Mouse (Mus musculus): Measurements from ENCODE around the gene E330021D16Rik.
"Not testable (repeated sequence)": the region's sequence is repeated elsewhere in the genome, so short reads cannot be mapped to it uniquely, and the experiment has no call there.

E330021D16Rik gene

DNA sequence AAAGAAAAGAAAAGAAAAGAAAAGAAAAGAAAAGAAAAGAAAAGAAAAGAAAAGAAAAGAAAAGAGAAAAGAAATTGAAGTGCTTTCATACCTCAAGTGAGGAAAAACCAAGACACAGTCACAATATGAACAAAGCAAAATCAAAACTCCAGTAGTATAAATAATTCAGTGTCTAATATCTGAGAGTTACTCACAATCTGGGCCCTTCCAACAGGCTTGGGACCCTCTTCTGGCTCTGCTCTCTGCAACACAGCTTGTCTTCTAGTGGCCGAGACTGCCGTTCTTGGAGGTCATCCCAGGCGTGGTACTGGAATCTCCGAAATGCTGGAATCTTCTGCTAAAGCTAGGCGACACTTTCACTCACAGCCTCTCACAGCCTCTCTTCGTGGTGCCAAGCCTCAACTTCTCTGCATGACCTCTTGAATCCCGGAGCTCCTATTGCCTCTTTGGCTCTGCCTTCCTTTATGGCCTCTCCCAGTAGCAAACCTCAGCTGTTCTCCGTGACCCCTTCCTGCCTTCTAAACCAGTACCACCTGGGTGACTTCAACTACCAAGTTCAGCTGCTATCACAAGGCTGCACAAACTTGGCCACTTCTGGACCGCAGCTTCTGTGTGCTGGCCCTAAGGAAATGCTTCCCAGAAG, at the start of gene E330021D16Rik:
Gene E330021D16Rik (minus strand): TSS at position 437 of the 643 bp plus-strand sequence.
- DNase-seq: no peak

DNA sequence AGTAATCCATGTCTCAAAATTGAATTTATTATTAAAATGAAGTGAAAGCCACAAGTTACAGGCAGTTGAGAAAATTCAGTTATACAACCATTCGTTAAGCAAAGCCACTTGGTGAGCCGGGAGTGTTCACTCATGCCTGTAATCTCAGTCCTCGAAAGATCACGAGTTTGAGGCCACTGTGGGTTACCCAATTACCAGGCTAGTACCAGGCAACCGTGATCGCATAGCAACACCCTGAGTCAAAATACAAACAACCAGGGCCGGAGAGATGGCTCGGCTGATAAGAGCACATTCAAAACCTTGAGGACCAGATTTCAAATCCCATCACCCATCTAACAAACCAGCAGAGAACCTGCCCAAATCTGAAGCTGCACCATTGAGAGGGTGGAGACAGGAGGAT, 49.7 kb upstream of the E330021D16Rik start:
- DNase-seq: peak; percentile 44

DNA sequence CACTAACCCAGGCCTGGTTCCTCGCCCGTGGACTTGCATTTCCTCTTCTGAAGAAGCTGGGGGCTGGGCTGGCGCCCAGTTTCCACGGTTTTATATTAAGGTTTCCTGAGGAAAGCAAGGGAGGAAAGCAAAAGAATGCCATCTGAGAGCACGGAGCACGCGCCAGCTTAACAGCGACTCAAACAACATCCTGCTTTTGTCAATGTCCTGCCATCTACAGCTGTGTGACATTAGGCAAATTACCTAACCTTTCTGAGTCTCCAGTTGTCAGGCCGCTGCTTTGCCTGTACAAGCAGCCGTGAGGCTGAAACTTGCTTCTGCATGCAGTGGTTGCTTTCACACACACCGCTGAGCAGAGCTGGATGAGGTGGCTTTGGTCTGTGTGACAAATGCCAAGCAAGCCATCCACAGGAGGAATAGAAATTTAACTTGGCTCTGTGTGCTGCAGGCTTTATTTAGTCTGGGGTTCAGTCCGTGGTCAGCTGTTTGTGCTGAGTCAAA, 48.8 kb upstream of the E330021D16Rik start:
- DNase-seq: peak; percentile 67

DNA sequence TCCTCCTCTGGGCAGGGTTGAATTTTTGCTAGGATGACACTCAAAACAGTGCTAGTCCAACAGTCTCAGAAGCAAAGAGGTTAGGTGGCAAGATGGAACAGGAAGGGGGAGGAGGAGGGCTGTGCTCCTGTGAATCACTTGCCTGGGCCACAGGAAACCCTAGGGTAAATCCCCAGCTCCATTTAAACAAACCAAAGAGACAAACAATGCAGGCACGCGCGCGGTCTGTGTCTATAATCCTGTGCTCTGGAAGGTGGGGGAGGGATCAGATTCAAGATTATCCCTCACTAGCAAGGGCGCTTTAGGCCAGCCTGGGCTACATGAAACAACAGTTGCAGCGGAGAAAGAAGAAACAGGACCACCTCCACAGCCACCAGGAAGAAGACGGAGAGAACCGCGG, 48.1 kb upstream of the E330021D16Rik start:
- peak; percentile 33 for DNase-seq

DNA sequence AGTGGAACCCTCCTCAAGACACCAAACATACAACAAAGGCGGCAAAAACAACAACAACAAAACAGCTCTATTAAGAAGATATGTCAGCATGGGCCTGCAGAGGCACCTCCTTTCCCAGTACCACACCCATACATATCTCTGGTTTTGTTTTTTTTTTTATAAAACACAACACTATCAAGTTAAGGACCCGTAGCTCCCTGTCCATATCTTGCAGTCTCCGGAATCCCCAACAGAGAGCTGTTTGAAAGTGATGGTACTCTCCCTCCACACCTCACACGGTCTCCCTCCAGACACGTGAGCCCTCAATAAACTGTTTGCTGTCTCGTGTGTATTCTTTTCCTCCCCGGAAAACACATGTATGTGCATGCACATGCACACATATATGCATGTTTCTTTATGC, 43.8 kb upstream of the E330021D16Rik start:
- DNase-seq: no peak

DNA sequence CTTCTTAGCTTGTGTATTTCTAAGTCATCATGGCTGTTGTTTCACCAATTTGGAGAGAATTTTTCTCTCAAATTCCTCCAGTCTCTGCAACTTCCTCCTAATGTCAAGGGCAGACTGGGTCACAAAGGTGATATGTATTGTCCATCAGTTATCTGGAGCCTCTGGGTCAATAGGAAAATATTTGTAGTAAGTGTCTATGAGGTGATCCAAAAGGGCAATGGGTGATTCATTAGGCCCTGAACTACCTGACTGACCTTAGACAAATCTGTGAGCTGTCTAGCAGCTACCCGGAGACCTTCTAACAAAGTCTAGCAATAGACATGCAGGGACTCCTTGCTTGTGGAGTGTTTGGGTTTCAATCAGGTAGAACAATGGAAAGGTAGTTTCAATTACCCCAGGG, 40.9 kb upstream of the E330021D16Rik start:
- no peak for DNase-seq

DNA sequence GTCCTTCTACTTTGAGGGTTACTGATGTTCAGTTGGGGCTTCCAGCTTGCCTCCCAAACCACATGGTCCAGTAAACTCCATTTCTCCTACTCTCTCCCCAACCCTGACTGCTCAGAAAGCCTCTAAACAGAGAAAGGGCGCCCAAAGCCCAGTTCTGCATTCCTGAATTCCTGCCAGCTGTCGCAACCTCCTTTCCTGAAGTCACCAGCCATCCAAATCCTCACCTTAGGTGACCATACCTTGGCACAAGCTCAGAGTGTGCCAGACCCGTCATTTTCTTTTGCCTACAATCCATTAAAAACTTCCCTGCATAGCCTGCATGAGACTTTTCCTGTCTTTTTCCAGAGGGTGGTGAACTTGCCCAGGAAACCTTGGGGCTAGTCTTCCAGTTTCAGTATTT, 40.3 kb upstream of the E330021D16Rik start:
- peak; percentile 40 for DNase-seq

DNA sequence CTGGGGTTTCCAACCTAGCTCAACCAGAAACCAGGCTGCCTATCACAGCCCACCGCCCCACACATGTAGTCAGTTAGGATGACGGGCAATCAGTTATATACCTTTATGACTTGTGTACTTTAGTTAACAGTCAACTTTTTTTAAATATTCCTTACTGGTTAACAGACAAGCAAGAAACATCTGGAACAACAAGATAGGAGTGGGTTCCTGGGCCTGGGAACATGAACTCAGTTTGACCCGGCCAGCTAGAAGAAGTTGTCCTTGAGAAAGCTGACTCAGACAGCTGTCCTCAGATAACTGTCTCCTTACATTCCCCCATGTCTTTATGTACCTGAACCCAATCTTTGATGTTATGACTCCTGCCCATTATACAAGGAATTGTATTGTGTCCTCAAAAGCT, 37.3 kb upstream of the E330021D16Rik start:
- no peak for DNase-seq

DNA sequence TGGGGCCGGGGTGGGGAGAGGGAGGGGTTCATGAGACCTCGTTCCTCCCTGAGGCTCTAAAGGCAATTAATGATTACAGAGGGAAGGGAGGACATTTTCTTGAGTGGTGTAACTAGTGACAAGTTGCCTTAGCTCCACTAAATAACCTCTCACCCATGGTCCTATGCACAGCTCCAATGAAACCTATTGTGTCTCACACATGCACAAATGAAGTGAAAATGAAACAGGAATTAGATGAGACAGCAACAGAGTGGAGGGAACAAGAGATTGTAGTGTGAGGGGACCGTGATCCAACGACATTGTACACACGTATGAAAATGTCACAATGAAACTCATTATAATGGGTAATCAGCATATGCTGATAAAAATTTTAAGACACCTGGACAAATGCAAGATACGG, 35.5 kb upstream of the E330021D16Rik start:
- no peak for DNase-seq

DNA sequence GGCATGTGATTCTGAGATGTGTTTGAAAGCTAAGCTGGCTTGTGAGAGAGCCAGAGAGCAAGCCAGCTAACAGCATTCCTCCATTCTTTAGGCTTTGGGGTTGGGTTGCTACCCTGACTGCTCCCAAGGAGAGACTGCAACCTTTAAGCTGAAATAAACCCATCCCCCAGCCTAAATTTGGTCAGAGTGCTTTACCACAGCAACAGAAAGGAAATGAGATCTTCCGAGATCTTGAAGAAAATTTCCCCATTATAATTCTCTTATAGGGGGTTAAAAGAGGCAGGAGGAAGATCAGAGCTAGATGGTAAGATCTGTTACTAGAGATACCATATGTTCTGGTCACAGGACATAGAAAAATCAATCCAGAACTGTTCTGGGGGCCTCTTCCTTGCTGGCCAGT, 34.6 kb upstream of the E330021D16Rik start:
- no peak for DNase-seq

DNA sequence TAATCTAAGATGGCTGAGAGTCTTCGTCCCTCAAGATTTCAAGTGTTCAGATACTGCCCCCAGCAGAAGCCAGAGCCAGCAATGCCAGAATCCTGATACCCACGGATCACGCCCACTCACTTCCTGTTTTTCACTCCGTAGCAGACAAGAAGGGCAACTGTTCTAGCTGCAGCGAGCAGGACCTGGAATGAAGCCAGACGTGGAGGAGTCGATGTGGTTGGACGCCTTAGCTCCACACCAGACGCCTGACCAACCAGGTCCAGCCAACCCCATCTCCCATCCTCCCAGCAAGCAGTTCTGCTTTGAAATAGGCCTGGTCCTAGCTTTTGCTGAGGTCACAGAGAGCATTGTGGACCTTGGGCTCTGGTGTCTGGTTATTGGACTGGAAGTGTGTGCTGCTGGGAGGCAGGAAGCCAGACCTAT, 33.9 kb upstream of the E330021D16Rik start:
- DNase-seq: peak; percentile 78

DNA sequence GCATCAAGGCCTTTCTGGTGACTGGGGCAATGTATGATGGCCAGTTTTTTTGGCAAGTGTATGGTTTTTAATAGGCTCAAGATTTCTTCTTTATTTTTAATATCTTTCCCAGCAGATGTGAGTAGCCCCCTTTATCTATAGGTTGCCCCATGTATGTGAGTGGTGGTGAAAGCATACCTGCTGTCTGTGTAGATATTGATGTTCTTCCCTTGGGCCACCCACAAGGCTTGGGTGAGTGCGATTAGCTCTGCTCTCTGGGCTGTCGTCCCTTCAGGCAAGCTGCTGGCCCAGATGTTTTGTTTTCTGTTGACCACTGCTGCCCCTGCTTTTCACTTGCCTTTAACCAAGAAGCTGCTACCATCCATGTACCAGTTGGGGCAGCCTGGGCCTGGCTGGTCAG, 23.8 kb upstream of the E330021D16Rik start:
- DNase-seq: not testable (repeated sequence)

DNA sequence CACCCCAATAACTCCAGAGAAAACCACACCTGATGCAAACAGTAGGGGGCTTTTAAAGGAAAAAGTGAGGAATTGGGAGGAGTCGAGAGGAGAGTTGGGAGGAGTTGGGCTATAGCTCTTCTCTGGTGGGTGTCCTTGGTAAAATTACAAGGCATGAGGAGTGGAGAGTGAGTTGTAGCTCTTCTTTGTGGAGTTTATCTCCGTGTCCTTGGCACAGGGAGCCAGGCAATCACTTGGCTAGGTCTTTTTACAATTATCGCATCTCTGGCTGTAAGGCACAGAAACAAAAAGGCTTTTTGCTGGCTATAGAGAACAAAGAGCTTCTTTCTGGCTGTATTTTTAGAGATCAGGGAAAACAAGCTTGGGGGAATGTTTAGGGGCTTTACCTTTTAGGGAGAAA, 20.8 kb upstream of the E330021D16Rik start:
- DNase-seq: not testable (repeated sequence)

DNA sequence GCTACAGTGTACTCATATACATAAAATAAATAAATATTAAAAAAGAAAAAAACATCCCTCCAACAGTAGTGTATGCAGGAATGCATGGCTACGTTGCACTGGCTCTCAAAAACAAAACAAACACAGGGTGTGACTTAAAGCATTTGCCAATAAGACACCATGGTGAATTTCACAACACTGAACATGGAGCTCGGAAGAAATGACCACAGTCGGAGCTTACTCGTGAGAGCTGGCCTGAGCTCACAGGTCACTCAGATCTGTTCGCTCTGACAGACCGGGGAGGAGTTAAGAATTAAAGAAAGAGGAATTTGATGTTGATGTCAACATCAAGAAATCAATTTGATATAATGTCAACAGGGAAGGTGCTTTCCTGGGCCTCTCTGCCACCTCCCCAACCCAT, 18.2 kb upstream of the E330021D16Rik start:
- no peak for DNase-seq

DNA sequence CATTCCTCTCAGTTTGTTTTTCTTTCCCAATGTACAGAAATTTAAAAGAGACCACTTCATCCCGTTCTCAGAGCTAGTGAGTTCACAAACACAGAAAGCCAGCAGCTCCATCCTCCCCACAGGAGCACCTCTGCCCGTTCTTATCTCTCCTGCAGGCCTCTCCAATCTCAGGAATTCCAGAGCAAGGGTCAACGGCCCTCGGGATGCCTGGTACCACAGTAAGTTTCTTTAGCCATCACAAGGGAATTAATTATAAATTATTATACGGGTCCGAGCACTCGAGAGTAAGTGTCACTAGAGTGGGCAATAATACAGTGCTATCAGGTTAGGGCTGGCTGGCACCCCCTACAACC, 16.5 kb upstream of the E330021D16Rik start:
- DNase-seq: no peak

DNA sequence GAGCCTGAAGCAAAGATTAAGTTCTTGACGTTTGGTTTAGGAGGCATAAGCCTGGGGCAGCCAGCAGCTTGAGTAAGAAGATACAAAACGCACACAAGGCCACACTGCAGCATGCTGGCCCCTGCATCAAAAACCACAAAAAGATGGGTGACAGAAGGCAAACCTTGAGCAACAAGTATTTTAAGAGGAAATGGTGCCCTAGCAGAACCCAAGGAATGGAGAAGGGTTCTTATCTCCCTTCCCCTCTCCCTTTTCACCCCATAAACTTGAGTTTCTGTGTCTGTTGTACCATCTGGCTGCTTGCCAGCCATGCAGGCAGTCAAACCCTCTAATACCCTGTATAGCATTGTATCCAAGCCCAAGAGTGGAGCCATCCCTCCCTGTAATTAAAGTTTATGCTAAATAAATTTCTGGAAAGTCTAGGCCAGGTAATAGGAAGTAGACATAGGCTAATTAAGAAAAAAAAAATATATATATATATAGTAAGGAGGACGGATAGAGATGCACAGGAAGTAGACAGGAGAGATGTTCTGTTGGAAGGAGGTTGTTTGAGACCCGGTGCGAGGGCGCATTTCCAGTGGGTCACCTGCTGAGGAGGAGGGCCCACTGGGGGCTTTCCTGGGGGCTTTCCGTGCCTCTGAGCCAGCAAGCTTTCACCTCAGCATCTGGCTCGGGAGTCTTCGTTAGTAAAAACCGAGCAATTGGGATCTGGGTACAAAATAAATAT, 16.0 kb upstream of the E330021D16Rik start:
- DNase-seq: no peak

DNA sequence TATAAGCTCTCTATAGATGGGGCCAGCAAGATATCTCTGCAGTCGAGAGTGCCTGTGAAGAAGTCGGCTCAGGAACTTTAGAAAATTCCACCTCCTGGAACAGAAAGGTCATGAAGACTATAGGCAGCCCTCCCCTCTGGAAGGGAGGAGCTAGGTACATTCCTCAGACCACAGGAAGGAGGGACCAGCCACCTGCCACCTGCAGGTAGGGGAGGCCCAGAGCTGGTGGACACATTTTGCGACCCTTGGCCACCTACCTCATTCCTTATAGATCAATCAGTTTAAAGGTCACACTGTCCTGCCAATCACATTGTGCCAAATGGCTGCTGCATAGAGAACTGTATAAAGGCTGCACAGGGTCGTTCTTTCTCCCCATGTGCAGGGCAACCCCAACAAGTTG, 14.1 kb upstream of the E330021D16Rik start:
- DNase-seq: no peak

DNA sequence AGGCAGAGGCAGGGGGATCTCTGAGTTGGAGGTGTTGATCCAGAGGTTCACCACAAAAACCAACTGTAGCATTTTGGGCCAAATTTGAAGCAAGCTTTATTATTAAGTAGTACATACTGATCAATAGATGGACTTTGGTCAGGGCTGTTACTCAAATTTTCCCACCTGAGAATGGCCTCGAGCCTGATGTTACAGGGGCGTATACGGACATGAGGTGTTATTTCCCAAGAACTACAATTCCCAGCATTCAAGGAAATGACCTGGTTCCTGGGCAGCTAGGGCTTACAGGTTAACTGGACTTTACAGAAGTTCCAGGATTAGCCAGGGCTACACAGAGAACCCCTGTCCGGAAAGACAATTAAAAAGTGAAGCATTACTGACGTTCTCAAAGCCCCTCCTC, 13.0 kb upstream of the E330021D16Rik start:
- DNase-seq: no peak

DNA sequence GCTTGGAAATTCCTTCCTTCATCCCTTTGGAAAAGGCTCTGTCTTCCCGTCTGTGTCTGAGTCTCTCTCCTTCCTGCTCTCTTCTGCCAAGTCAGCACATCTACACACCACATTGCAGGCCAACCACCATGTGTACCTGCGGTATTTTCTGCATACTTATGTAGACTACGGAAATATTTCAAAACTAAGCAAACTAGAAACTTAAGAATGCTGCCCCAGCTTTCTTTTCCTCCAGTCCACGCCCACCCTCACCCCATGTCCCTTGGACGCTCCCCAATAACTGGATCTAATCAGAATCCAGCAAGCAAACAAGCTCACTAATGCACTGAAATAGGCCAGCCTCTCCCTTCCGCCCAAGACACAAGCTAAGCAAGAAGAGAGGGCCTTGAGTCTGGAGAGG, 11.9 kb upstream of the E330021D16Rik start:
- peak; percentile 45 for DNase-seq

DNA sequence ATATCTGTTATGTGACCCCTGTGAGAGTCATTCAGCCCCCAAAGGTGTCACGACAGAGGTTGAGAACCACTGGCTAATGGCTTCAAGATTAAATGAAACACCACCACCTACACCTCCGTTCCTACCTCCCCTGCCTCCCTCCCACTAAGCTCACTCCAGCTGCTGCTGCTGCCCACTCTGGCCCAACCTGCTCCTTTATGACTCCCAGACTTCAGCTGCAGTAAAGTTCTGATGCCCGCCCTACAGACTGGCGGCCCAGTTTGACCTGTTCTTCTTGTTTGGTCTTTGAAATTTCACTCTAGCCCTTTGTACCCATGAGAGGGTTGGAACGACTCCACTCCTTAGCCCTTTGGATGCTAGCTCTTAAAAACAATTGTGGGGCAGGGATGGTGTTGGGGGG, 10.6 kb upstream of the E330021D16Rik start:
- no peak for DNase-seq

DNA sequence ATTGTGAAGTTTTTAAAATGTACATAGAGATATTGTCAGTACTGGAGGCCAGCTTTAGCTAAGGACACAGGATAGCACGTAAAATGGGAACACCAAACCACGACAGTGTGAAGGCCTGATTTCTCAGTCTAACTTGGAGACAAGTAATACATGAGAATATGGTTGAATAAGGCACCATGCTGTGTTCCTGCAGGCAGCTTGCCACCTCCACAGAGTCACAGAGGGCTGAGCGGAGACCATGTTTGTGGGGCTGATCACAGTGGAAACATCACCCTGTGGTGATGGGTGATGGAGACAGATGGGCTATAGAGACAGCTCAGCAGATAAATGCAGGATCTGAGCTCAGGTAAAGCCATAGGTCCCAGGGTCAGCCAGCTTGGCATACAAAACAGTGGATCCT, 8.8 kb upstream of the E330021D16Rik start:
- DNase-seq: no peak

DNA sequence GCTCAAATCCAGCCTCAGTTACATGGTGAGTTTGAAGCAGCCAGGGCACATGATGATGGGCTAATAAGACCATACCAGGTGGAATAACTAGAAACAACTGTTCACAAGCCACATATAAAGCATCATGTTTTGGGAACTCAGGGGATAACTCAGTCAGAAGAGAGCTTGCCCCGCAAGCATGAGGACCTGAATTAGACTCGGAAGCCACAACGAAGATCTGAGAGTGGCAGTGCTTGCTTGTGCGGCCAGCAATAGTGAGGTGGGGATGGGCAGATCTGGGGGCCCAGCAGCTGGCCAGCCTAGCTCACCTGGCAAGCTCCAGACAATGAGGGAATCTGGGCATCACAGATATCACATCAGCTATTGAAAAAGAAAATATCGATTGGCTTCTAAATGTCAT, 7.8 kb upstream of the E330021D16Rik start:
- DNase-seq: no peak

DNA sequence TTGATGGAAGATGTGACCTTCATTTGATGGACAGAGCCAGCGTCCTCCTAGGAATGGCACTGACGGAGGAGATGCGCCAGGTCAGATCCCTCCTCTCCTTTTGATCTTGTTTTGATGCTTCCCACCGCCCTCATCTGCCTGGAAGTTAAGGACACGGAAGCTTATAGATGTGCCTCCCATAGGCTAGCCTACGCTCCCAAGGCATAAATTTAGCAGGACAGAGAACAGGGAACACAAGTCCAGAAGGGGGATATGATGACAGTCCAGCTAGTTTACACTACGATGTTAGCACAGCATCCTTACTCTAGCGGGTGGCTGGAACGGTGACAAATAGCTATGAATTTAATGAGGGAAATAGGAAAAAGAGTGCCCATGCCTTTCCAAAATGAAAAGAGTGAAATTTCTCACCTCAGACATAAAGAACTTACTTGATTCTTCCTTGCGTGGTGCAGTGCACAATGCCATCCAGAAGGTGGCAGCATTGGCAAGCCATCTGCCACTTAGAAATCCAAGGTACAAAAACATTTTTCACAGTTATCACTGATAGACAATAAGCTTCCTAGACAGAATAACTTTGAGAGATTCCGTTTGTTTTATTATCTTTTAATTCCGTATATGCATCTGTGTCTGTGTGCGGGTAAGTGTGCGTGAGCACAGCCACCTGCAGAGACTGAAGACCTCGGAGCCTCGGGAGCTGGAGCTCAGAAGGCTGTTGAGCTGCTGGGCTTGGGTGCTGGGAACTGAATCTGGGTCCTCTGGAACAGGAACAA, 6.9 kb upstream of the E330021D16Rik start:
- peak; percentile 67 for DNase-seq

DNA sequence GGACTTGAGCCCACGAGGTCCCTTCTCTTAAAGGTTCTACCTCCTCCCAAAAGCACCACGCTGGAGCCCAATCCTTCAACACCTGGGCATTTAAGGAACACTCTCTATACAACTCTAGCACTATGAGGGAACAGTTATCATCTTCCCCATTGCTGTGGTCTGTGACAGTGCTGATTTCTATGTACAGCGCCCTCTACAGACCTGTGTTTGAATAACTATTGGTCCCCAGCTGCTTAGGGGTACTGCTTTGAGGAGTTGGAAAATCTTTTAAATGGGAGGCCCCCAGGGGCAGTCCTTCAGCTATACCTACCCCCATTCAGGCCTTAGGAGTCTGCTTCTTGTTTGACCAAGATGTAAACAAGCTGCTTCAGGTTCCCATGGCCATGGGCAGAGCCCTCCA, 5.7 kb upstream of the E330021D16Rik start:
- DNase-seq: no peak
